Mouse (Mus musculus) layer of hippocampus, adult 2 months (tissue): ENCODE data around the gene Esr1. TPM values are rescaled to one million over a fixed set of nuclear protein-coding genes. Genes with fewer than 3 reads are reported as not detected.
"Not testable (repeated sequence)": the region's sequence is repeated elsewhere in the genome, so short reads cannot be mapped to it uniquely, and the experiment has no call there.

ENCODE experiments used
- DNase-seq, 2 experiments: peaks; one replicate each; pipeline ENCODE4 v3.0.0; 2022; ENCODE audit warnings: low spot score in 2 of 2
- H3K27ac ChIP-seq: fragments of 200-600 bp; 2 replicates; pipeline ENCODE4 v1.8.1; 2022
- H3K4me3 ChIP-seq: fragments of 200-600 bp; 2 replicates; pipeline ENCODE4 v1.8.1; 2022; ENCODE audit warnings: mild to moderate bottlenecking
- CTCF ChIP-seq: fragments of 200-600 bp; conservative IDR thresholded peaks from 2 replicates; pipeline ENCODE4 v1.8.1; 2022; ENCODE audit warnings: antibody characterized with exemption, mild to moderate bottlenecking, moderate library complexity
- total RNA-seq, 2 experiments: library from RNA; stranded (reverse); gene quantifications; 2 replicates each; pipeline ENCODE4 v1.2.3; 2021

The Esr1 gene
- total RNA-seq, 2 experiments from 2014 or later = 2.5 to 2.7 TPM

- TF ChIP-seq CTCF = no peak
- Histone ChIP-seq H3K27ac (no peak overlapping the region), H3K4me3 (no peak overlapping the region)
- no peak for DNase-seq
These were observed 10.5 kb upstream of the Esr1 start for GRCm38 (mm10) chr10:4600796-4601474.

DNA sequence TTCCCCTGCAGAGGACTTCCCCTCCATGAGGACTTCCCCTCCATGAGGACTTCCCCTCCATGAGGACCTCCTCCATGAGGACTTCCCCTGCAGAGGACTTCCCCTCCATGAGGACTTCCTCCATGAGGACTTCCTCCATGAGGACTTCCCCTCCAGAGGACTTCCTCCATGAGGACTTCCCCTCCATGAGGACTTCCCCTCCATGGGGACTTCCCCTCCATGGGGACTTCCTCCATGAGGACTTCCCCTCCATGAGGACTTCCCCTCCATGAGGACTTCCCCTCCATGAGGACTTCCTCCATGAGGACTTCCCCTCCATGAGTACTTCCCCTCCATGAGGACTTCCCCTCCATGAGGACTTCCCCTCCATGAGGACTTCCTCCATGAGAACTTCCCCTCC is 9.8 kb upstream of the Esr1 start:
- H3K4me3 ChIP-seq, H3K27ac ChIP-seq, DNase-seq: not testable (repeated sequence)

GRCm38 (mm10) chr10:4602466-4602865 is 8.9 kb upstream of the Esr1 start:
- DNase-seq = no peak
- Histone ChIP-seq H3K4me3 (no peak overlapping the region), H3K27ac (no peak overlapping the region)
- no peak for TF ChIP-seq CTCF

GRCm38 (mm10) chr10:4604527-4605209 is 6.7 kb upstream of the Esr1 start:
- DNase-seq = no peak
- Histone ChIP-seq H3K4me3 (no peak overlapping the region), H3K27ac (no peak overlapping the region)
- no peak for TF ChIP-seq CTCF

DNA sequence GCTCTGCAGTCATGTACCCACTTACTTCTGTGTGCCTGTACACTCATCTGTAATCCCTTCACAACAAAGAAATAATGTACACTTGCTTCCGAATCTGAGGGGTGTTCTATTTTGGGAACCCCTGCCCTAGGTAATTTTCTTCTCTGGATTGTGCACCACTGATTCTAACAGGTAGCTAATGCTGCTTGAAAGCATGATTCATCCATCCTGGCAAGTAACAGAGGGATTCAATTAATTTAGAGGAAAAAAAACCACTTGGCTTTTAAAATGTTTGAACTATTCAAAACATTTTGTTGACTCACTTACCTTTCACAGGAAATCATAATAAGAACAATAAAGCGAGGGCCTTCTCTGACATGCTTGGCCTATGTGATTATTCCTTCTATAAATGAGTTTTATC is 1.2 kb upstream of the Esr1 start:
- DNase-seq = no peak
- Histone ChIP-seq H3K27ac (no peak overlapping the region), H3K4me3 (no peak overlapping the region)
- TF ChIP-seq CTCF = no peak

- Histone ChIP-seq H3K27ac (no peak overlapping the region), H3K4me3 (peak overlapping the region; percentile 46)
- no peak for DNase-seq
- no peak for TF ChIP-seq CTCF
These were observed 1.1 kb downstream of the Esr1 start for GRCm38 (mm10) chr10:4612313-4613036.

DNA sequence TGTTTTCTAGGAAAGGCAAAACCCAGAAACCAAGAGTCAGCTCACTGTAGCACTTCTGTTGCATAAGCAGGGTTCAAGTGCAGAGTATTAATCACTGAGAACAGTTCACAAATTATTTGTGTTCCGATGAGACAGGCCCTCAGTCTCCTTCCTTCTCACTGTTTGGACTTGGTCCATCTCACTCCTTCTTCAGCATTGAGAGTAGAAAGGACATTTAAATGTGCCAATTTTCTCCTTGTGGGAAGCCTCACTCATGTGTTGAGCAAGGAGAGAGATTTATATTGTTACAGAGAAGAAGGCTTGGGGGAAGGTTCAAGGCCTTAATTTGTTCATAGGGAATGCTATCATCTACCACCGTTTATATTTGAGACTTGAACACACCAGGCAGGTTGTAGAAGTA is 6.6 kb downstream of the Esr1 start:
- Histone ChIP-seq H3K27ac (no peak overlapping the region), H3K4me3 (no peak overlapping the region)
- no peak for TF ChIP-seq CTCF
- DNase-seq = no peak

GRCm38 (mm10) chr10:4618686-4619085 is 7.3 kb downstream of the Esr1 start:
- H3K27ac ChIP-seq = no peak overlapping the region
- DNase-seq = no peak
- no peak for TF ChIP-seq CTCF

DNA sequence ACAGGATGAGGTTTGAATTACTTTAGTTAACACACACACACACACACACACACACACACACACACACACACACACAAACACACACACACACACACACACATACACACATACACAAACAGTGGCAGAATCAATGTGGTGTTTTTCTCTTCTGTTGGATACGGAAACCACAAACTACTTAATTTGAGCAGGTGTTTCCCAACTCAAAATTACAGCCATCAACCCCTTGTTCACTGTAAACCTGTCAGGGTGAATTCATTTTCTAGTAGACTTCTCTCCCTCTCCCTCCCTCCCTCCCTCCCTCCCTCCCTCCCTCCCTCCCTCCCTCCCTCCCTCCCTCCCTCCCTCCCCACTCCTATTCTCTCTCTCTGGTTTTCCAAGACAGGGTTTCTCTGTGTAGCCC is 8.0 kb downstream of the Esr1 start:
- DNase-seq, H3K27ac ChIP-seq, H3K4me3 ChIP-seq: not testable (repeated sequence)

More at GRCm38 (mm10) chr10:4618686-4619085, 7.3 kb downstream of the Esr1 start:
- H3K4me3 ChIP-seq = no peak overlapping the region

DNA sequence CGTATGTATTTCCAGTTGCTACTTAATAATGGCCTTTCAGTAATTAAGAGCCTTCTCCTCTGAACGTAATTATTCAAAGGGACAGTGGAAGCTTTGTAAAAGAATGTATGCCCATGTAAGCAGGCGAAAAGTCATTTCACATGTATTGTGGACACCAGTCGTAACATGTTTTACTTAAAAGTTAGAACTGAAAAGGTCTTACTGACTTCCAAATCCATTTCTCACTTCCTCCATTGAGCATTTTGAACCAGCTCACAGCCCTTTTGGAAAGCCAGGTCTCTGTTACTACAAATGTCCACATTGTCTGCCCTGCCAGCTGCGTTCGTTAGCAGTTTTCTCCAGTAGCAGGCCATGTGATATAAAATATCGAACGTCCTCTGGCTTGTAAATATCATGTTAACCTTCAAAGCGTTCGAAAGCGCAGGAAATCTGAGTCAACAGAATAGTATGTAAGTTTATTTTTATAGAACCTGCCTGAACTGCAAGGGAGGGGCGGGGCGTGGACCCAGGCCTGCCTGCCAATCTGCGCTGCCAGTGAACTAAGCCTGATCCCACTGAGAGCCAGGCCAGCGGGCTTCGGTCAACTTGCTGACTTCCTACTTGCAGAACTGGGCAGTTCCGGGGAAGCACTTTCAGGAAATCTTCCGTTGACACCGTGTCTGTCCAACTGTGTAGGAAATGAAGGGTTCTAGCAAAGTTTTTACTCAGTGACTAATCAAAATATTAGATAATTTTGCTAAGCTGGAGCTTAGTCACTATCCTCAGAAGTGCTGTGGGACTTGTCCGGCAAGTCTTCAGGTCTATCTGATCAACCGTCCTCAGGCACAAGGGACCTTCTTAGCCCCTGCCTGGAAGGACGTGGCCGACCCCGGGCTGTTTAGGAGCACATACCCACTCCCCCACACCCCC is 9.5 kb downstream of the Esr1 start:
- no peak for DNase-seq
- TF ChIP-seq CTCF = no peak
- Histone ChIP-seq H3K27ac (no peak overlapping the region), H3K4me3 (no peak overlapping the region)

DNA sequence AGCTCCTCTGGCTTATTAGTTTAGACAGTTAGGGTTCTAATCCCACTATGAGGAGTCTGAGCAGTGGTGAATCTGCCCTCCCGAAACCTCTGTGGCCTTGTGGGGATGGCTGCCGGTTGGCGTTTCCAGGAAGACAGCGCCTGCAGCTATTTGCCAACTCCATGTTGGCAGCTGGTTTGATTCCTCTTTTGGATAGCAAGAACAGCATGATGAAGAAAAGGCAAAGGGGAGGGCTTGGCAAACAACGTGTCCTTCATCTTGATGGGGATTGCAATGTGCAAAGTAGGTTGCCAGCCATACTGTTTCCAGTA is 10.1 kb downstream of the Esr1 start:
- Histone ChIP-seq H3K4me3 (no peak overlapping the region), H3K27ac (no peak overlapping the region)
- TF ChIP-seq CTCF = no peak
- DNase-seq = no peak

DNA sequence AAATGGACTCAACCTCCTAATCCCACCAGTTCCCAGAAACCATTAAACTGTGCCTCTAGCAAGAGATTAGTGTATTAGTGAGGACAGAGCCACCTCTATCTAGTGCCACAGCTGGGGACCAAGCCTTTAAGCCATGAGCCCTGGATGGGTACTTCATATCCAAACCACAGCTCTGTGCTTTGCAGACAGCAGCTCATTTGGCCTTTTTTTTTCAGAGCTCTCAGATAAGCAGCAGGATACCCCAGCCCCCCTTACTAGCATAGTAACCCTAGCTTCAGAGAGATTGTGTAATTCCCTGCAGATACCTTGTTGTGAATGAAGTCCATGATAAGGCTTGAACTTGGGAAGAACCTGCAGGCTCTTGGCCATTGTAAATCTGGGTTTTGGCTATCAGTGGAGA is 11.9 kb downstream of the Esr1 start:
- DNase-seq = no peak
- Histone ChIP-seq H3K4me3 (no peak overlapping the region), H3K27ac (no peak overlapping the region)
- TF ChIP-seq CTCF = no peak

GRCm38 (mm10) chr10:4624581-4624980 is 13.2 kb downstream of the Esr1 start:
- TF ChIP-seq CTCF = no peak
- Histone ChIP-seq H3K4me3 (no peak overlapping the region), H3K27ac (no peak overlapping the region)
- DNase-seq = no peak
